Mouse (Mus musculus): ENCODE results near the gene Rab2b. TPM values are rescaled to one million over a fixed set of nuclear protein-coding genes. Genes with fewer than 3 reads are reported as not detected.

Rab2b gene
- 15.8 and 19.6 TPM in 2 replicates for polyA plus RNA-seq (2015; fragmentation: Nextera tagmentation; extraction: Ambion mirVana)

GRCm38 (mm10) chr14:52278932-52279746 is at the start of gene Rab2b, which contains the start of gene Tox4:
Gene Rab2b, minus strand, starts transcription at chr14:52279545.
Gene Tox4, plus strand, starts transcription at chr14:52279146.
- peaks cover 8% of the 10 kb centered on the region for H3K4me1 ChIP-seq (ENCODE audit: control insufficient read depth, insufficient read depth, low read length)
- peak within 1 kb of the TSS; percentile 82 for H3K27ac ChIP-seq (ENCODE audit: low read length)
- H3K36me3 ChIP-seq (ENCODE audit: control insufficient read depth, insufficient read depth, low read length), result no peaks in the 10 kb centered on the region
- H3K27me3 ChIP-seq (ENCODE audit: control insufficient read depth, insufficient read depth, low read length), result no peaks in the 10 kb centered on the region
- under 1% methylated on average over 66 of the region's 66 CpGs for WGBS
- H3K4me2 ChIP-seq (ENCODE audit: low read depth, low read length), result peak within 1 kb of the TSS; percentile 66
- H3K4me3 ChIP-seq (replicated peaks; ENCODE audit: low read length), result peak within 1 kb of the TSS; percentile 81
- peak; percentile 99 for ATAC-seq (ENCODE audit: insufficient read depth, low FRiP score)
- no peaks in the 10 kb centered on the region for H3K9me3 ChIP-seq (replicated peaks; ENCODE audit: control insufficient read depth, low read length)
- H3K9ac ChIP-seq (ENCODE audit: low read length), result peak within 1 kb of the TSS; percentile 87

GRCm38 (mm10) chr14:52327910-52328812 is 48.8 kb upstream of the Rab2b start, which contains the start of gene Sall2:
Gene Sall2, minus strand, starts transcription at chr14:52328762.
- Histone ChIP-seq H3K4me2 (ENCODE audit: low read depth, low read length) (peak within 1 kb of the TSS; percentile 73), H3K4me3 (replicated peaks; ENCODE audit: low read length) (peak within 1 kb of the TSS; percentile 41), H3K36me3 (ENCODE audit: control insufficient read depth, insufficient read depth, low read length) (no peaks in the 10 kb centered on the region), H3K27ac (ENCODE audit: low read length) (no peak within 1 kb of the TSS), H3K9me3 (replicated peaks; ENCODE audit: control insufficient read depth, low read length) (no peaks in the 10 kb centered on the region), H3K27me3 (ENCODE audit: control insufficient read depth, insufficient read depth, low read length) (peaks cover 25% of the 10 kb centered on the region), H3K4me1 (ENCODE audit: control insufficient read depth, insufficient read depth, low read length) (no peaks in the 10 kb centered on the region), H3K9ac (ENCODE audit: low read length) (peak within 1 kb of the TSS; percentile 38)
- WGBS, result 2% methylated on average over 26 of the region's 26 CpGs
- peak; percentile 40; the same call in 1 of the 2 replicates for ATAC-seq (ENCODE audit: insufficient read depth, low FRiP score)

- Histone ChIP-seq H3K27ac (ENCODE audit: low read length) (no peak overlapping the region), H3K27me3 (ENCODE audit: control insufficient read depth, insufficient read depth, low read length) (peaks cover 23% of the 10 kb centered on the region), H3K9ac (ENCODE audit: low read length) (peak overlapping the region; percentile 38; the same call in 1 of the 2 replicates), H3K4me2 (ENCODE audit: low read depth, low read length) (peak overlapping the region; percentile 73), H3K36me3 (ENCODE audit: control insufficient read depth, insufficient read depth, low read length) (no peaks in the 10 kb centered on the region), H3K4me3 (replicated peaks; ENCODE audit: low read length) (peak overlapping the region; percentile 41), H3K9me3 (replicated peaks; ENCODE audit: control insufficient read depth, low read length) (no peaks in the 10 kb centered on the region), H3K4me1 (ENCODE audit: control insufficient read depth, insufficient read depth, low read length) (no peaks in the 10 kb centered on the region)
- no peak for ATAC-seq (ENCODE audit: insufficient read depth, low FRiP score)
- WGBS, result 4% methylated on average over 14 of the region's 14 CpGs
These were observed 48.1 kb upstream of the Rab2b start for GRCm38 (mm10) chr14:52327375-52327901.

GRCm38 (mm10) chr14:52325890-52326289 is 46.5 kb upstream of the Rab2b start:
- Histone ChIP-seq H3K36me3 (ENCODE audit: control insufficient read depth, insufficient read depth, low read length) (no peaks in the 10 kb centered on the region), H3K27ac (ENCODE audit: low read length) (no peak overlapping the region), H3K9ac (ENCODE audit: low read length) (no peak overlapping the region), H3K4me3 (replicated peaks; ENCODE audit: low read length) (no peak overlapping the region), H3K4me1 (ENCODE audit: control insufficient read depth, insufficient read depth, low read length) (no peaks in the 10 kb centered on the region), H3K4me2 (ENCODE audit: low read depth, low read length) (no peak overlapping the region), H3K27me3 (ENCODE audit: control insufficient read depth, insufficient read depth, low read length) (peaks cover 19% of the 10 kb centered on the region), H3K9me3 (replicated peaks; ENCODE audit: control insufficient read depth, low read length) (no peaks in the 10 kb centered on the region)
- WGBS, result 13% methylated on average over 4 of the region's 4 CpGs
- ATAC-seq (ENCODE audit: insufficient read depth, low FRiP score), result no peak

- WGBS, result 55% methylated on average over 6 of the region's 6 CpGs
- H3K9ac ChIP-seq (ENCODE audit: low read length), result no peak overlapping the region
- H3K9me3 ChIP-seq (replicated peaks; ENCODE audit: control insufficient read depth, low read length), result no peaks in the 10 kb centered on the region
- no peak overlapping the region for H3K4me3 ChIP-seq (replicated peaks; ENCODE audit: low read length)
- ATAC-seq (ENCODE audit: insufficient read depth, low FRiP score), result no peak
- no peaks in the 10 kb centered on the region for H3K36me3 ChIP-seq (ENCODE audit: control insufficient read depth, insufficient read depth, low read length)
- H3K27ac ChIP-seq (ENCODE audit: low read length), result no peak overlapping the region
- H3K4me2 ChIP-seq (ENCODE audit: low read depth, low read length), result no peak overlapping the region
- peaks cover 11% of the 10 kb centered on the region for H3K4me1 ChIP-seq (ENCODE audit: control insufficient read depth, insufficient read depth, low read length)
- H3K27me3 ChIP-seq (ENCODE audit: control insufficient read depth, insufficient read depth, low read length), result no peaks in the 10 kb centered on the region
These were observed 40.0 kb upstream of the Rab2b start for GRCm38 (mm10) chr14:52319361-52319760.

- Histone ChIP-seq H3K4me3 (replicated peaks; ENCODE audit: low read length) (peak overlapping the region; percentile 90), H3K9ac (ENCODE audit: low read length) (peak overlapping the region; percentile 95), H3K4me2 (ENCODE audit: low read depth, low read length) (peak overlapping the region; percentile 89), H3K36me3 (ENCODE audit: control insufficient read depth, insufficient read depth, low read length) (no peaks in the 10 kb centered on the region), H3K4me1 (ENCODE audit: control insufficient read depth, insufficient read depth, low read length) (peaks cover 11% of the 10 kb centered on the region), H3K27ac (ENCODE audit: low read length) (peak overlapping the region; percentile 87), H3K9me3 (replicated peaks; ENCODE audit: control insufficient read depth, low read length) (no peaks in the 10 kb centered on the region), H3K27me3 (ENCODE audit: control insufficient read depth, insufficient read depth, low read length) (no peaks in the 10 kb centered on the region)
- ATAC-seq (ENCODE audit: insufficient read depth, low FRiP score), result peak; percentile 61
- 11% methylated on average over 16 of the region's 16 CpGs for WGBS
These were observed 37.3 kb upstream of the Rab2b start for GRCm38 (mm10) chr14:52316441-52317225.

GRCm38 (mm10) chr14:52315792-52316440 is 36.6 kb upstream of the Rab2b start:
- peak overlapping the region; percentile 89 for H3K4me2 ChIP-seq (ENCODE audit: low read depth, low read length)
- H3K27me3 ChIP-seq (ENCODE audit: control insufficient read depth, insufficient read depth, low read length), result no peaks in the 10 kb centered on the region
- peak overlapping the region; percentile 87 for H3K27ac ChIP-seq (ENCODE audit: low read length)
- peak overlapping the region; percentile 95 for H3K9ac ChIP-seq (ENCODE audit: low read length)
- no peaks in the 10 kb centered on the region for H3K9me3 ChIP-seq (replicated peaks; ENCODE audit: control insufficient read depth, low read length)
- H3K4me1 ChIP-seq (ENCODE audit: control insufficient read depth, insufficient read depth, low read length), result peaks cover 11% of the 10 kb centered on the region
- H3K36me3 ChIP-seq (ENCODE audit: control insufficient read depth, insufficient read depth, low read length), result no peaks in the 10 kb centered on the region
- WGBS, result under 1% methylated on average over 33 of the region's 41 CpGs
- ATAC-seq (ENCODE audit: insufficient read depth, low FRiP score), result peak; percentile 78
- peak overlapping the region; percentile 90 for H3K4me3 ChIP-seq (replicated peaks; ENCODE audit: low read length)

- peaks cover 11% of the 10 kb centered on the region for H3K4me1 ChIP-seq (ENCODE audit: control insufficient read depth, insufficient read depth, low read length)
- H3K27me3 ChIP-seq (ENCODE audit: control insufficient read depth, insufficient read depth, low read length), result no peaks in the 10 kb centered on the region
- WGBS, result 3% methylated on average over 17 of the region's 17 CpGs
- peak overlapping the region; percentile 90 for H3K4me3 ChIP-seq (replicated peaks; ENCODE audit: low read length)
- H3K36me3 ChIP-seq (ENCODE audit: control insufficient read depth, insufficient read depth, low read length), result peaks cover 3% of the 10 kb centered on the region; the same call in 1 of the 2 replicates
- H3K27ac ChIP-seq (ENCODE audit: low read length), result peak overlapping the region; percentile 87
- ATAC-seq (ENCODE audit: insufficient read depth, low FRiP score), result no peak
- no peaks in the 10 kb centered on the region for H3K9me3 ChIP-seq (replicated peaks; ENCODE audit: control insufficient read depth, low read length)
- H3K4me2 ChIP-seq (ENCODE audit: low read depth, low read length), result peak overlapping the region; percentile 89
- peak overlapping the region; percentile 95 for H3K9ac ChIP-seq (ENCODE audit: low read length)
These were observed 36.0 kb upstream of the Rab2b start for GRCm38 (mm10) chr14:52315283-52315780.

Data from stomach, embryonic 16.5 days (tissue).